Mouse (Mus musculus): ENCODE data around the gene Ccl4. TPM values are rescaled to one million over a fixed set of nuclear protein-coding genes. Genes with fewer than 3 reads are reported as not detected.

Gene Ccl4
- polyA plus RNA-seq, 1 experiment from 2014 or later: 0.56 TPM

DNA sequence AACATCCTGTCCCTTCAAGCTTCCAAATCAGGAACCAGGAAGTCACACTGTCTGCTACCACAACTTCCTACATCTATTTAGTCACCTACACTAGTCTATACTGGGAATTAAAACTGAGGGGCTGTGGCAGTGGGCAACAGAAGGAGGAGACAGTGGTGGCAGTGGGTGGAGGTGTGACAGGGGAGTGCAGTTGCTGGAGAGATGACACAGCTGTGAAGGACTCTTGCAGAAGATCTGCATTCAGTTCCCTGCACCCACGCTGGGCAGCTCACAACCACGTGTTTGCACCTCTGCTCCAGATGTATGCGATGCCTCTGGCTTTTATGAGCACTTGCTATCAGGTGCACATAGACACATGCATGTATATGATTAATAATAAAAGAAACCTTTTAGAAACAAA, 4.9 kb upstream of the Ccl4 start:
- no peaks in the 10 kb centered on the region for H3K4me1 ChIP-seq (replicated peaks; ENCODE audit: control insufficient read depth, insufficient read depth, low read length)
- H3K9me3 ChIP-seq (ENCODE audit: control insufficient read depth): no peaks in the 10 kb centered on the region
- no peak for ATAC-seq
- no peaks in the 10 kb centered on the region for H3K36me3 ChIP-seq (ENCODE audit: control insufficient read depth, insufficient read depth)
- H3K4me2 ChIP-seq (replicated peaks; ENCODE audit: low read depth): no peak overlapping the region
- no peak for TF ChIP-seq CTCF (IDR thresholded peaks at IDR 0.05; ENCODE audit: low read depth)
- no peak overlapping the region for H3K4me3 ChIP-seq (ENCODE audit: low read depth, low read length)
- H3K27me3 ChIP-seq (replicated peaks; ENCODE audit: control insufficient read depth, insufficient read depth, low read length): no peaks in the 10 kb centered on the region
- H3K9ac ChIP-seq (ENCODE audit: low read depth, low read length): no peak overlapping the region
- no peak overlapping the region for H3K27ac ChIP-seq (ENCODE audit: low read depth, low read length)
- WGBS: 84% methylated on average over 3 of the region's 3 CpGs

DNA sequence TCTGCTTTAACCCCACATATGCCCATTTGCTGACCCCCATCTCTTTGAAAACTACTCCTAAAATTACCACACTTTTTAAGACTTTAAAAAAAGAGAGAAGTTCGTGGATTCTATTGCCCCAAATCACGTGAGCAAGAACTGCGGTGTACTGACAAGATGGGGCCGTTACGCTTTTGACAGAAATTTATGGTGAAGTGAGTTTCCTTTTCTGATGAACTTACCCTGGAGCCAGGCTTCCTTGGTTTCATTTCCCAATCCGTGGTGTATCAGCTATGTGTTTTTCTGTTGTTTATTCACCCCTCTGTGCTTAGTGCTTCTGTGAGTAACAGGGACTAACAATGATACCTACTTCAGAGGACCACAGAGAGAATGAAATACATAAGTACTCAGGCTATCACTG, 3.6 kb upstream of the Ccl4 start:
- no peaks in the 10 kb centered on the region for H3K9me3 ChIP-seq (ENCODE audit: control insufficient read depth)
- no peaks in the 10 kb centered on the region for H3K27me3 ChIP-seq (replicated peaks; ENCODE audit: control insufficient read depth, insufficient read depth, low read length)
- WGBS: 71% methylated on average over 6 of the region's 6 CpGs
- ATAC-seq: no peak
- H3K9ac ChIP-seq (ENCODE audit: low read depth, low read length): no peak overlapping the region
- H3K4me1 ChIP-seq (replicated peaks; ENCODE audit: control insufficient read depth, insufficient read depth, low read length): no peaks in the 10 kb centered on the region
- H3K27ac ChIP-seq (ENCODE audit: low read depth, low read length): no peak overlapping the region
- TF ChIP-seq CTCF (IDR thresholded peaks at IDR 0.05; ENCODE audit: low read depth): no peak
- no peaks in the 10 kb centered on the region for H3K36me3 ChIP-seq (ENCODE audit: control insufficient read depth, insufficient read depth)
- H3K4me2 ChIP-seq (replicated peaks; ENCODE audit: low read depth): no peak overlapping the region
- H3K4me3 ChIP-seq (ENCODE audit: low read depth, low read length): no peak overlapping the region

DNA sequence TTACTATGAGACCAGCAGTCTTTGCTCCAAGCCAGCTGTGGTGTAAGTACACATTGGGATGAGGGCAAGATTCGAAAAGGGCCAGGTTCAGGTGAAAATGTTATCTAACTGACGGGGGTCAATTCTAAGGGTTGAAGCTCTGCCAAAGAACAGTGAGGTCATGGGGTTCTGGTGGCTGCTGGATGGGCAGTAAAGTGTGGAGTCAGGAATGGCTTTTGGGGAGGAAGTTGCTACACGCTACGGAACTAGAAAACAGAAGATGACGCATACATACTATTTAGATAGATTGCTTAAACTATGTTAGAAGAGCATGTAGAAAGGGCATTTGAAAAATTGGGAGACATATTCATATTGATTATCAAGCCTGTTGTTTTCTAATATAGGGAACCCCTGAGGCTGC, 1.1 kb downstream of the Ccl4 start:
- H3K9me3 ChIP-seq (ENCODE audit: control insufficient read depth): no peaks in the 10 kb centered on the region
- no peak for ATAC-seq
- H3K27me3 ChIP-seq (replicated peaks; ENCODE audit: control insufficient read depth, insufficient read depth, low read length): no peaks in the 10 kb centered on the region
- no peak overlapping the region for H3K4me2 ChIP-seq (replicated peaks; ENCODE audit: low read depth)
- 58% methylated on average over 5 of the region's 5 CpGs for WGBS
- no peak overlapping the region for H3K9ac ChIP-seq (ENCODE audit: low read depth, low read length)
- H3K4me1 ChIP-seq (replicated peaks; ENCODE audit: control insufficient read depth, insufficient read depth, low read length): no peaks in the 10 kb centered on the region
- H3K4me3 ChIP-seq (ENCODE audit: low read depth, low read length): no peak overlapping the region
- H3K36me3 ChIP-seq (ENCODE audit: control insufficient read depth, insufficient read depth): no peaks in the 10 kb centered on the region
- no peak for TF ChIP-seq CTCF (IDR thresholded peaks at IDR 0.05; ENCODE audit: low read depth)
- H3K27ac ChIP-seq (ENCODE audit: low read depth, low read length): no peak overlapping the region

DNA sequence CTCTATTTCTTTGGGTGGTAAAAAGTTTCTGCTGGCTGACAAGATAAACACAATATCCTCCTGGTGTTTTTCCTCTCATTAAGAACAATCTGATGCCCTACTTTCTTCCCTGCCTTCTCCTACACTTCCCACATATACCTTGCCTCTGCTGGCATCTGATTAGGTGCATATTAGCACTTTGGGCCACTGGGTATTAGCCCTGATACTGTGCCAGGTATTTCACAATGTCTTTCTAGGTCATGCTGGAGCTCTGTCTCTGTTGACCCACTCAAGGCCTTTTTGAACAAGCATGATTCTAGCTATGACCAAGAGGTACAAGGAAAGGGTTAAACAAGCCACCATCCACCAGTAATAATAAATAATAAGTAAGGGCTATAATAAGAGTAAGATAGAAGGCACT, 9.4 kb downstream of the Ccl4 start:
- ATAC-seq: no peak
- Histone ChIP-seq H3K4me2 (replicated peaks; ENCODE audit: low read depth) (no peak overlapping the region), H3K36me3 (ENCODE audit: control insufficient read depth, insufficient read depth) (no peaks in the 10 kb centered on the region), H3K9ac (ENCODE audit: low read depth, low read length) (no peak overlapping the region), H3K4me3 (ENCODE audit: low read depth, low read length) (no peak overlapping the region), H3K27me3 (replicated peaks; ENCODE audit: control insufficient read depth, insufficient read depth, low read length) (no peaks in the 10 kb centered on the region), H3K9me3 (ENCODE audit: control insufficient read depth) (no peaks in the 10 kb centered on the region), H3K27ac (ENCODE audit: low read depth, low read length) (no peak overlapping the region), H3K4me1 (replicated peaks; ENCODE audit: control insufficient read depth, insufficient read depth, low read length) (no peaks in the 10 kb centered on the region)
- no peak for TF ChIP-seq CTCF (IDR thresholded peaks at IDR 0.05; ENCODE audit: low read depth)

DNA sequence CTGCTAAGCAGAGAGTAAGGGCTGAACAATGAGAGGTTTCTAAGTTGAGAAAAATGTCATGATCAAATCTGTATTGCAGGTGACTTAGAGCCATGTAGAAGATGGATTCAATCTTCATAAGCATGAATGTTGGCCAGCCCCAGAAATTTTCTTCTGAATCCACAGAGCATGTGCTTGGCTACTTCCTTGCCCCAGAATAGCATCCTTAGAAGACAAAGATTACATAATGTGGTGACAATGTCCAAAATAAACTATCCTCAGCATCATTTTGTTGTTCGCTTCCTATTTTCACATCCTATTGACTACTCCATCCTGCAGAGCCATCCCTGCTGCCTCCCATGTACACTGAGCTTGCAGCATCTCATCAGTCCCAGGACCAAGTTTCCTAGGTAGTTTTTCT, 13.3 kb downstream of the Ccl4 start:
- WGBS: 97% methylated on average over 1 of the region's 1 CpGs
- Histone ChIP-seq H3K9me3 (ENCODE audit: control insufficient read depth) (no peaks in the 10 kb centered on the region), H3K9ac (ENCODE audit: low read depth, low read length) (no peak overlapping the region), H3K4me2 (replicated peaks; ENCODE audit: low read depth) (no peak overlapping the region), H3K4me3 (ENCODE audit: low read depth, low read length) (no peak overlapping the region), H3K27ac (ENCODE audit: low read depth, low read length) (no peak overlapping the region), H3K27me3 (replicated peaks; ENCODE audit: control insufficient read depth, insufficient read depth, low read length) (no peaks in the 10 kb centered on the region), H3K4me1 (replicated peaks; ENCODE audit: control insufficient read depth, insufficient read depth, low read length) (no peaks in the 10 kb centered on the region), H3K36me3 (ENCODE audit: control insufficient read depth, insufficient read depth) (no peaks in the 10 kb centered on the region)
- no peak for TF ChIP-seq CTCF (IDR thresholded peaks at IDR 0.05; ENCODE audit: low read depth)
- no peak for ATAC-seq

DNA sequence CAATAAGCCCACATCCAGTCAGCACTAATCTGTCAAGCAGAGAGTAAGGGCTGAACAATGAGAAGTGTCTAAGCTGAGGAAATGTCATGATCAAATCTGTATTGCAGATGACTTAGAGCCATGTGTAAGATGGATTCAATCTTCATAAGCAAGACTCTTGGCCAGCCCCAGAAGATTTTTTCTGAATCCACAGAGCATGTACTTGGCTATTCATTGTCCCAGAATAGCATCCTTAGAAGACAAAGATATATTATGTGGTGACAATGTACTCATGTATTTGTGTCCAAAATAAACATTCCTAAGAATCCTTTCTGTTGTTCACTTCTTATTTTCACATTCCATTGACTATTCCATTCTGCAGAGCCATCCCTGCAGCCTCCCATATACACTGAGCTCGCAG, 27.5 kb downstream of the Ccl4 start:
- no peak for ATAC-seq
- Histone ChIP-seq H3K9ac (ENCODE audit: low read depth, low read length) (no peak overlapping the region), H3K4me1 (replicated peaks; ENCODE audit: control insufficient read depth, insufficient read depth, low read length) (no peaks in the 10 kb centered on the region), H3K27me3 (replicated peaks; ENCODE audit: control insufficient read depth, insufficient read depth, low read length) (no peaks in the 10 kb centered on the region), H3K4me3 (ENCODE audit: low read depth, low read length) (no peak overlapping the region), H3K4me2 (replicated peaks; ENCODE audit: low read depth) (no peak overlapping the region), H3K27ac (ENCODE audit: low read depth, low read length) (no peak overlapping the region), H3K9me3 (ENCODE audit: control insufficient read depth) (no peaks in the 10 kb centered on the region), H3K36me3 (ENCODE audit: control insufficient read depth, insufficient read depth) (no peaks in the 10 kb centered on the region)
- no peak for TF ChIP-seq CTCF (IDR thresholded peaks at IDR 0.05; ENCODE audit: low read depth)
- WGBS: 68% methylated on average over 1 of the region's 1 CpGs

DNA sequence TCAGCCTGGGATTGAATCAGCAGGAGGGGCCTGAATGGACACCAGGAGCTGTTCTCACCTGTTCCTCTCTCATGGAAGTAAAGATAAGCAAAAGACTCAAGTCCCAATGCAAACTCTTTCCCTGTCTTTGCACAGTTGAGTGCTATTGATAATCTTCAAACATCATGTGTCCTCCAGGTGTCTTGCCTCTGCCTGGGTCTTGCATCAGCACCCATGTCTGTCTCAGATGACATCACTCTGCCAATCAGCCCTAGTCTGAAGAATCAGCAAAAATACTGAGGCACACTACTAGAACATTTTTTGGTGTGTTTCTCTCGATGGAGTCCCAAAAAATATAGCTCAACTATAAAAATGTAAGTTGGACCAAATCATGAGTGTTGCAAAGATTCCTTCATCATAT, 29.6 kb downstream of the Ccl4 start:
- Histone ChIP-seq H3K36me3 (ENCODE audit: control insufficient read depth, insufficient read depth) (no peaks in the 10 kb centered on the region), H3K4me3 (ENCODE audit: low read depth, low read length) (no peak overlapping the region), H3K4me1 (replicated peaks; ENCODE audit: control insufficient read depth, insufficient read depth, low read length) (no peaks in the 10 kb centered on the region), H3K27ac (ENCODE audit: low read depth, low read length) (no peak overlapping the region), H3K9ac (ENCODE audit: low read depth, low read length) (no peak overlapping the region), H3K9me3 (ENCODE audit: control insufficient read depth) (no peaks in the 10 kb centered on the region), H3K4me2 (replicated peaks; ENCODE audit: low read depth) (no peak overlapping the region), H3K27me3 (replicated peaks; ENCODE audit: control insufficient read depth, insufficient read depth, low read length) (no peaks in the 10 kb centered on the region)
- ATAC-seq: peak; percentile 53; the same call in 1 of the 2 replicates
- WGBS: 74% methylated on average over 1 of the region's 1 CpGs
- no peak for TF ChIP-seq CTCF (IDR thresholded peaks at IDR 0.05; ENCODE audit: low read depth)

Measured in intestine, postnatal 0 days (tissue).